Mouse (Mus musculus) gastrocnemius, adult 8-10 months (tissue): ENCODE data around the gene Tjp3. TPM values are rescaled to one million over a fixed set of nuclear protein-coding genes. Genes with fewer than 3 reads are reported as not detected.
"Not testable (repeated sequence)": the region's sequence is repeated elsewhere in the genome, so short reads cannot be mapped to it uniquely, and the experiment has no call there.

Source experiments
- DNase-seq, 2 experiments: peaks; one replicate each; pipeline ENCODE4 v3.0.0; 2022; ENCODE audit warnings: low spot score in 2 of 2
- microRNA-seq: library from miRNA; unstranded; fragments of <30 nt; microRNA quantifications from one replicate; pipeline ENCODE4 v1.2.0, GENCODE M21; 2022
- total RNA-seq, 4 experiments: library from RNA; stranded (reverse); gene quantifications; 2 replicates each; pipeline ENCODE4 v1.2.4; 2022

Tjp3 gene
- total RNA-seq, 4 experiments from 2014 or later: not detected

GRCm38 (mm10) chr10:81233226-81233585 is 58.2 kb downstream of the Tjp3 start:
- DNase-seq: no peak

GRCm38 (mm10) chr10:81232580-81233225 is 58.7 kb downstream of the Tjp3 start, which contains the start of gene Zfr2:
Gene Zfr2, plus strand, starts transcription at chr10:81233155.
- DNase-seq: peak; percentile 82 to 85

DNA sequence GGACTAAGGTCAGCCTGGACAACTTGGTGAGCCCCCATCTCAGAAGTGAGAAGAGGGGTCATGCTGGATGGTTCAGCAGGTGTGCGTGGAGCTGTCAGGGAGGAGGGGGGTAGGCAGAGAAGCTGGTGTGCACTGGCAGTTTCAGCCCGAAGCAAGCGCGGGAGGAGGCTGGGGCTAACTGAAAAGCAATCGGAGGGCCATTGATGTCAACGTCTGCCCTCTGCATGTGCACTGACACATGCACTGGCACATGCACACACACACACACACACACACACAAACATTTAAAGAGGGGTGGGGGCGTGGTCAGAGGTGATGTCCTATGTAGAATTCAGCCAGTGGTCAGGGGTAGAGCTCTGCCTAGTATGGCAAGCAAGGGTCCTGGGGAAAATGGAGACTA is 59.9 kb downstream of the Tjp3 start:
- DNase-seq: no peak

DNA sequence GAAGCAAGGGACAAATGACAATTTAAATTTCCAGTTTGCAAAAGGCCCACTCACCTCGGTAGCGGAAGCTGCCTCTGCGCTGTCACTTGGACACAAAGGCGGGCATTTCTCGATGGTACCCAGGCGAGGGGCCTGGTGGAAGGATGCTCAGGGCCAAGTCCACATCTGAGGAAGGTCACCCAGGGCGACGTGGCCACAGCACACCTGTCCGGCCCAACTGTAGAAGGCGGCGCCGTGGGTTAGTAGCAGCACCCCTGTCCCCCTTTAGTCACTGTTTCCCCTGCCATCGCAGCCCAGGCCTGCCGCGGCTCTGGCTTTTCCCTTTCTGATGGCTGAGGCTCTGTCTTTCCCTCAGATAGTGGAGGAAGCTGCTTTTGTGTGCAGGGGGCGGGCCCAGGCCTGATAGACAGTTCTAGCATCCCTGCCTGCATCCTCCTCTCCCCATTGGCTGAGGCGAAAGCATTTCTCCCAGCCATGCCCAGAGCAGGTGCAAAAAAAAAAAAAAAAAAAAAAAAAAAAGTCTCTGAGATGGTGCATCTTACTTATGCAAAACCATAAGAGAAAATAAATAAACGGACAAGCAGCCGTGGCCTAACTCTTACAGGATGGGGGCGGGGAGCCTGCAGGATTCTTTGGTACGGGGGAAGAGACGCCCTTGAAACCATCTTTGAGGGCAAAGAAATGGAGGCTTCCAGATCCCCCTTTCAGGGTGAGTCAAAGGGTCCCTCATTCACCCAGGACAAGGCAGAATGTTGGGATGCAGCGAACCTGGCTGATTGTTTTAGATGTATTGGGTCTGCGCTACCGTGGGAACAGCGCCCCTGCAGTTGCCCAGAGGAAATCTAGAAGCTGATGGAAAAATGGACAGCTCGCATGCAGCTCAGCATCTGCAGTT is 60.7 kb downstream of the Tjp3 start, which contains the start of gene Atcay:
Gene Atcay, minus strand, starts transcription at position 396 of the 895 bp plus-strand sequence.
- no peak for DNase-seq

DNA sequence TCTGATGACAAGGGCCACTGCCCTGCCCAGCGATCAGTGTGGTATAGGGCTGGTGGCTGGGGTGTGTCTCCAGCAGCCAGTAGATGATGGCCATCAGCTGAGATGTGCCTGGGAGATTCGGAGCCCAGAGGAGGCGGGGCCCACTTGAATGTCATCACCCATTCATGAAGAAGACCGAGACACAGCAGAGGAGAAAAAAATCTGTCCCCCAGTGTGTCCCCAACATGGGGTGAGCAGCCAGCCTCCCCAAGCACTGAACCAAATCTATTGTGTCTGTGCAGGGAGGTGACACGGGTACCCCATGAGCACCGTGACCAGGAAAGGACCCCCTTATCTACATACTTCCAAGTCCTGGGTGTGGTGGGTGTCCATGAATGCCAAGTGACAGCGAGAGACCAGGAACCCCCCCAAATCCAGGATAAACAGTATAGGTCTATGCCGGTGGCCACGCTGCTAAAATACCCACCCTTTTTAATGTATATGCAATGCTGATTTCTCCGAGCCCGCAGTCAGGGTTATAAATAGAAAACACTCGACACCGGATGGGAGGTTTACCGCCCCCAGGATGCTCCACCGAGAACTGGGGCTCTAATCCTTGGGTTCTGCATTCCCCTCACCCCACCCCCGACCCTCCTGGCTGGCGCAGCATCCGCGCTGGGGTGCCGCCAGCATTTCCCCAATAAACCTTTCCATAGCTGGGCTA is 61.5 kb downstream of the Tjp3 start:
- DNase-seq: no peak

GRCm38 (mm10) chr10:81223731-81224130 is 67.7 kb downstream of the Tjp3 start:
- DNase-seq: not testable (repeated sequence)

Small RNA genes lying within 50 kb of the gene (microRNA-seq; reads per million reads assigned to microRNA genes)
- 31.6 reads per million, percentile 31 among the genes with 10 or more reads in this experiment for gene Mir3057

Other genes starting within 250 kb of the Tjp3 start
- 100 to 1,000 TPM in 3 of 4 experiments, 10 to 100 TPM in 1; 99.1 to 108 (median 105) TPM for gene Sgta, start 231.4 kb downstream of the Tjp3 start, total RNA-seq
- 10 to 100 TPM; 21.7 to 24.1 (median 22.9) TPM for gene Thop1, start 221.5 kb downstream of the Tjp3 start, total RNA-seq
- under 1 TPM in 1 of 4 experiments, not detected in 3; 0.44 TPM for gene Creb3l3, start 192.7 kb downstream of the Tjp3 start, total RNA-seq
- 100 to 1,000 TPM; 197 to 233 (median 208) TPM for gene Map2k2, start 185.7 kb downstream of the Tjp3 start, total RNA-seq
- gene Zbtb7a, start 156.4 kb downstream of the Tjp3 start, total RNA-seq: 10 to 100 TPM; 24.8 to 28.9 (median 25.5) TPM
- 10 to 100 TPM; 14.0 to 19.0 (median 16.2) TPM for gene Pias4, start 123.7 kb downstream of the Tjp3 start, total RNA-seq
- 1,000 to 10,000 TPM; 1,293 to 1,550 (median 1,345) TPM for gene Eef2, start 115.0 kb downstream of the Tjp3 start, total RNA-seq
- gene Dapk3, start 108.6 kb downstream of the Tjp3 start, total RNA-seq: 10 to 100 TPM; 25.2 to 31.5 (median 27.3) TPM
- not detected for gene 4930442H23Rik, start 107.7 kb downstream of the Tjp3 start, total RNA-seq
- 100 to 1,000 TPM in 1 of 4 experiments, 10 to 100 TPM in 3; 15.3 to 106 (median 44.7) TPM for gene Nmrk2, start 89.5 kb downstream of the Tjp3 start, total RNA-seq
- not detected for gene Atcay, start 60.7 kb downstream of the Tjp3 start, total RNA-seq
- gene Zfr2, start 58.4 kb downstream of the Tjp3 start, total RNA-seq: 1 to 10 TPM; 1.8 to 2.7 (median 2.1) TPM
- under 1 TPM in 2 of 4 experiments, not detected in 2; 0.31 TPM for gene Matk, start 38.6 kb downstream of the Tjp3 start, total RNA-seq
- 100 to 1,000 TPM in 3 of 4 experiments, 10 to 100 TPM in 1; 96.1 to 111 (median 102) TPM for gene Mrpl54, start 24.6 kb downstream of the Tjp3 start, total RNA-seq
- gene Apba3, start 24.6 kb downstream of the Tjp3 start, total RNA-seq: 100 to 1,000 TPM in 2 of 4 experiments, 10 to 100 TPM in 2; 94.6 to 106 (median 98.8) TPM
- gene Pip5k1c, start 1.4 kb upstream of the Tjp3 start, total RNA-seq: 10 to 100 TPM; 18.5 to 22.8 (median 21.9) TPM
- gene Cactin, start 29.5 kb upstream of the Tjp3 start, total RNA-seq: 10 to 100 TPM in 1 of 4 experiments, 1 to 10 TPM in 3; 9.4 to 11.3 (median 9.8) TPM
- under 1 TPM; 0.12 to 0.36 (median 0.19) TPM for gene Tbxa2r, start 37.1 kb upstream of the Tjp3 start, total RNA-seq
- gene Gipc3, start 51.7 kb upstream of the Tjp3 start, total RNA-seq: 1 to 10 TPM in 1 of 4 experiments, under 1 TPM in 3; 0.46 to 1.2 (median 0.73) TPM
- gene Hmg20b, start 58.9 kb upstream of the Tjp3 start, total RNA-seq: 10 to 100 TPM; 16.9 to 22.8 (median 21.1) TPM
- 1 to 10 TPM; 1.7 to 3.1 (median 2.1) TPM for gene Mfsd12, start 65.9 kb upstream of the Tjp3 start, total RNA-seq
- under 1 TPM; 0.22 to 0.68 (median 0.60) TPM for gene 4930404N11Rik, start 74.2 kb upstream of the Tjp3 start, total RNA-seq
- gene Fzr1, start 86.9 kb upstream of the Tjp3 start, total RNA-seq: 10 to 100 TPM; 14.8 to 18.5 (median 16.6) TPM
- 10 to 100 TPM; 46.5 to 50.1 (median 47.4) TPM for gene Dohh, start 92.8 kb upstream of the Tjp3 start, total RNA-seq
- gene Gm48551, start 92.9 kb upstream of the Tjp3 start, total RNA-seq: 1 to 10 TPM in 2 of 4 experiments, under 1 TPM in 2; 0.59 to 1.8 (median 1.1) TPM
- 1 to 10 TPM in 2 of 4 experiments, under 1 TPM in 1, not detected in 1; 0.43 to 1.1 (median 1.1) TPM for gene Gm48552, start 97.4 kb upstream of the Tjp3 start, total RNA-seq
- gene Smim24, start 101.5 kb upstream of the Tjp3 start, total RNA-seq: not detected
- gene Nfic, start 164.1 kb upstream of the Tjp3 start, total RNA-seq: 100 to 1,000 TPM; 223 to 267 (median 235) TPM
- gene Celf5, start 191.1 kb upstream of the Tjp3 start, total RNA-seq: under 1 TPM in 2 of 4 experiments, not detected in 2; 0.05 to 0.31 TPM
- gene Ncln, start 204.8 kb upstream of the Tjp3 start, total RNA-seq: 10 to 100 TPM; 41.6 to 49.3 (median 43.1) TPM
- 1 to 10 TPM in 1 of 4 experiments, under 1 TPM in 3; 0.27 to 1.0 (median 0.59) TPM for gene S1pr4, start 208.6 kb upstream of the Tjp3 start, total RNA-seq
- under 1 TPM; 0.19 to 0.80 (median 0.24) TPM for gene Gna15, start 232.6 kb upstream of the Tjp3 start, total RNA-seq